Mouse (Mus musculus) forebrain, embryonic 11.5 days (tissue): Measurements from ENCODE around the gene Tfeb. TPM values are rescaled to one million over a fixed set of nuclear protein-coding genes. Genes with fewer than 3 reads are reported as not detected.

ENCODE experiments used
- ATAC-seq: fragments of 200-750 bp; cut with Nextera tagmentation; replicated peaks from 2 replicates; pipeline ENCODE4 v1.8.0; 2017; ENCODE audit warnings: moderate TSS enrichment; ENCODE audit not compliant: low FRiP score
- DNase-seq: peaks from one replicate; pipeline ENCODE4 v3.0.0-alpha.2; 2017; ENCODE audit warnings: low spot score
- H3K27ac ChIP-seq: fragments of 300-500 bp; sonication (generic); 2 replicates; pipeline ENCODE4 v1.5.1; 2014; ENCODE audit warnings: low read depth, low read length
- H3K27me3 ChIP-seq: fragments of 300-500 bp; sonication (generic); 2 replicates; pipeline ENCODE4 v1.6.1; 2014; ENCODE audit warnings: mild to moderate bottlenecking, low read length, mixed read lengths; ENCODE audit not compliant: control insufficient read depth, insufficient read depth
- H3K36me3 ChIP-seq: fragments of 300-500 bp; sonication (generic); 2 replicates; pipeline ENCODE4 v1.6.1; 2014; ENCODE audit warnings: mild to moderate bottlenecking, low read length, moderate library complexity, mixed read lengths; ENCODE audit not compliant: control insufficient read depth, insufficient read depth
- H3K4me1 ChIP-seq: fragments of 300-500 bp; sonication (generic); replicated peaks from 2 replicates; pipeline ENCODE4 v1.6.1; 2014; ENCODE audit warnings: low read length, mixed read lengths; ENCODE audit not compliant: control insufficient read depth, insufficient read depth
- H3K4me2 ChIP-seq: fragments of 300-500 bp; sonication (generic); 2 replicates; pipeline ENCODE4 v1.6.1; 2014; ENCODE audit warnings: low read depth, mild to moderate bottlenecking, low read length, moderate library complexity, mixed read lengths; ENCODE audit not compliant: severe bottlenecking
- H3K4me3 ChIP-seq: fragments of 300-500 bp; sonication (generic); 2 replicates; pipeline ENCODE4 v1.5.1; 2014; ENCODE audit warnings: low read depth, low read length
- H3K9ac ChIP-seq: fragments of 300-500 bp; sonication (generic); 2 replicates; pipeline ENCODE4 v1.6.1; 2014; ENCODE audit warnings: low read length
- H3K9me3 ChIP-seq: fragments of 300-500 bp; sonication (generic); 2 replicates; pipeline ENCODE4 v1.6.1; 2016; ENCODE audit warnings: low read length, mixed read lengths; ENCODE audit not compliant: control insufficient read depth
- WGBS: fragments of 180-500 bp; shearing (Covaris S2); extraction: QIAGEN DNeasy Blood & Tissue Kit; methylation state at CpG from one replicate; pipeline ENCODE4 v1.1.7; 2014; 5-methylcytosine and 5-hydroxymethylcytosine counted together
- polyA plus RNA-seq: library from polyadenylated mRNA; unstranded; fragments of >200 nt; fragmentation: Nextera tagmentation; extraction: Ambion mirVana; gene quantifications from 2 replicates; pipeline ENCODE4 v1.2.1, GENCODE M21; 2014

Tfeb gene
- polyA plus RNA-seq, 1 experiment from 2014 or later: 1.9 TPM

- no peaks in the 10 kb centered on the region for H3K36me3 ChIP-seq
- no peak for DNase-seq
- H3K9ac ChIP-seq: peak within 1 kb of the TSS; percentile 79
- peak within 1 kb of the TSS; percentile 66 for H3K4me3 ChIP-seq
- H3K27ac ChIP-seq: peak within 1 kb of the TSS; percentile 14; the same call in 1 of the 2 replicates
- H3K27me3 ChIP-seq: no peaks in the 10 kb centered on the region; the same call in 1 of the 2 replicates
- peak within 1 kb of the TSS; percentile 79 for H3K4me2 ChIP-seq
- no peaks in the 10 kb centered on the region for H3K9me3 ChIP-seq
- 2% methylated on average over 3 of the region's 3 CpGs for WGBS
- no peak for ATAC-seq
- peaks cover 6% of the 10 kb centered on the region; the same call in 1 of the 2 replicates for H3K4me1 ChIP-seq
Observed at GRCm38 (mm10) chr17:47694442-47694502, 42.6 kb upstream of the Tfeb start, which contains the start of gene Gm21981. TSS of gene Gm21981 (minus strand) at chr17:47694455.

DNA sequence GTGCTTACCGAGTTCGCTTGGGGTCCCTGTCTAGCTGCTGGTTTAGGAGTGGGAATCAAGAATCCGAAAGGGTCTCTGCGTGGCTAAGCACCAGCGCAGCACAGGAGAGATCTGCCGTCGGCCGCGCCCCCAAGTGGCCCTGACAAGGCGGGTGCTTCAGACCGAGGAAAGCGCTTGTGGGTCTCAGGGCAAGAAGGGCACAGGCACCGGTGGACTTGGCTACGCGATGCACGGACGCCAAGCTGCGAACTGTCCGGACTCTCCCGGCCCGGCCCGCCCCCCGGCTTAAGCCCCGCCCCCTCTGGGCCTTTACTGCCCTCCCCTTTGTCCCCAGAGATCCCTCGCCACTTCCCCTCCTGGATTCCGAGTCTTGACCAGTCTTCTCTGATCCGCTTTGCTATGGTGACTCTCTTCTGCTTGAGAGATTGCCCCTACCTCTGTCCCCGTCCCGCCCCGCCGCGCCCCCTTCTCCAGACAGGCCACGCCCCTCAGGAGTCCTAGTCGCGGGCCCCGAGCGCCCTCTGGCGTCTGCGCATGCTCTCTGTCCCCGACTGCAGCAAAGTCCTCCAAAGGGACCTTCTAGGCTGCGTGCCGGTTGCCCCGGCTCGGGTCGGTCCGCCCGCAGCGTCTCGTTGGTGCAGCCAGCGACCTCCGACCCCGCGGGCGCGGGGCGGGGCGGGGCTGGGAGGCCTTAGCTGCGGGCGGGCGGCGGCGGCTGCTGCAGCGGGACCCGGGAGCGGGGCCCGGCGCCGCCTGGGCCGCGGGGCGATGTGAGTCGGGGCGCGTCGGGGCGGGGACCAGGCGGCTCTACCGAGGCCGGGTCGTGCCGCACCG is 42.1 kb upstream of the Tfeb start, which contains the start of gene Prickle4:
Prickle4 (minus strand) TSS at position 234 of the 834 bp plus-strand sequence.
- Histone ChIP-seq H3K36me3 (no peaks in the 10 kb centered on the region), H3K27ac (peak within 1 kb of the TSS; percentile 14; the same call in 1 of the 2 replicates), H3K4me2 (peak within 1 kb of the TSS; percentile 79), H3K4me3 (peak within 1 kb of the TSS; percentile 66), H3K27me3 (no peaks in the 10 kb centered on the region; the same call in 1 of the 2 replicates), H3K9ac (peak within 1 kb of the TSS; percentile 79), H3K9me3 (no peaks in the 10 kb centered on the region), H3K4me1 (peaks cover 6% of the 10 kb centered on the region; the same call in 1 of the 2 replicates)
- DNase-seq (peak; percentile 99), ATAC-seq (peak; percentile 95)
- WGBS: under 1% methylated on average over 48 of the region's 82 CpGs

- H3K4me3 ChIP-seq: peak overlapping the region; percentile 66
- H3K27ac ChIP-seq: 0 out of 2 replicates have a peak overlapping the region, but pooled peaks have one; percentile 14
- H3K9me3 ChIP-seq: no peaks in the 10 kb centered on the region
- peak overlapping the region; percentile 79 for H3K9ac ChIP-seq
- 0% methylated on average over 15 of the region's 23 CpGs for WGBS
- no peak for DNase-seq
- no peaks in the 10 kb centered on the region for H3K36me3 ChIP-seq
- no peak; the same call in 1 of the 2 replicates for ATAC-seq
- peaks cover 6% of the 10 kb centered on the region; the same call in 1 of the 2 replicates for H3K4me1 ChIP-seq
- H3K27me3 ChIP-seq: no peaks in the 10 kb centered on the region; the same call in 1 of the 2 replicates
- peak overlapping the region; percentile 79 for H3K4me2 ChIP-seq
Observed at GRCm38 (mm10) chr17:47695337-47695710, 41.5 kb upstream of the Tfeb start.

- no peak overlapping the region for H3K4me3 ChIP-seq
- H3K9me3 ChIP-seq: no peaks in the 10 kb centered on the region
- H3K4me1 ChIP-seq: peaks cover 6% of the 10 kb centered on the region; the same call in 1 of the 2 replicates
- ATAC-seq (no peak), DNase-seq (no peak)
- no peaks in the 10 kb centered on the region for H3K27me3 ChIP-seq
- H3K9ac ChIP-seq: no peak overlapping the region
- no peaks in the 10 kb centered on the region; the same call in 1 of the 2 replicates for H3K36me3 ChIP-seq
- WGBS: 85% methylated on average over 10 of the region's 10 CpGs
- no peak overlapping the region for H3K27ac ChIP-seq
- no peak overlapping the region for H3K4me2 ChIP-seq
Observed at GRCm38 (mm10) chr17:47698156-47698555, 38.7 kb upstream of the Tfeb start.

GRCm38 (mm10) chr17:47699055-47699454 is 37.8 kb upstream of the Tfeb start:
- peaks cover 5% of the 10 kb centered on the region; the same call in 1 of the 2 replicates for H3K4me1 ChIP-seq
- 80% methylated on average over 2 of the region's 2 CpGs for WGBS
- H3K4me2 ChIP-seq: no peak overlapping the region
- no peak for ATAC-seq
- H3K27me3 ChIP-seq: no peaks in the 10 kb centered on the region; the same call in 1 of the 2 replicates
- no peak overlapping the region for H3K4me3 ChIP-seq
- H3K9me3 ChIP-seq: no peaks in the 10 kb centered on the region
- DNase-seq: no peak
- H3K27ac ChIP-seq: no peak overlapping the region
- H3K9ac ChIP-seq: no peak overlapping the region
- H3K36me3 ChIP-seq: no peaks in the 10 kb centered on the region; the same call in 1 of the 2 replicates

DNA sequence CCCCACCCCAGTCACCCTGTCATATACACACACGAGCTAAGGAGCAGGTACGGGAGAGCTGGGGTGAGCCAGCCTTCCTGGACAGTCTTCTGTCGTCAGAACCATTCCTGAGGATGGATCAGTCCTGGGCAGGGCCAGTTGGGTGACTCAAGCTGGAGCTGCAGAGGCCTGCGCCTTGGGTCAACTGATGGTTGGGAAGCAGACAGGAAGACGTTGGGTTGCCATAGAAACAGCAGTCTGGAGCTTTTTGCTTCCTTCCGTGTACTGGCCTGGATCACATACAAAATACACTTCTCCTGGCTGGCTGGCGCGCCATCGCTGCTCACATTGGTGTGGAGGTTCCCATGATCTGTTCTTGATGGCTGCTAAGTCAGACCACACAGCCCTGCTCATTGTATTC is 35.0 kb upstream of the Tfeb start:
- no peak overlapping the region for H3K4me3 ChIP-seq
- H3K9ac ChIP-seq: no peak overlapping the region
- H3K36me3 ChIP-seq: no peaks in the 10 kb centered on the region; the same call in 1 of the 2 replicates
- no peak overlapping the region for H3K4me2 ChIP-seq
- DNase-seq (no peak), ATAC-seq (no peak)
- 78% methylated on average over 9 of the region's 9 CpGs for WGBS
- no peaks in the 10 kb centered on the region for H3K9me3 ChIP-seq
- H3K27me3 ChIP-seq: no peaks in the 10 kb centered on the region; the same call in 1 of the 2 replicates
- H3K4me1 ChIP-seq: no peaks in the 10 kb centered on the region
- no peak overlapping the region for H3K27ac ChIP-seq

- H3K4me1 ChIP-seq: no peaks in the 10 kb centered on the region
- ATAC-seq: no peak
- no peak overlapping the region for H3K4me3 ChIP-seq
- H3K4me2 ChIP-seq: no peak overlapping the region
- H3K27me3 ChIP-seq: no peaks in the 10 kb centered on the region; the same call in 1 of the 2 replicates
- no peak for DNase-seq
- 43% methylated on average over 28 of the region's 28 CpGs for WGBS
- no peak overlapping the region for H3K9ac ChIP-seq
- H3K36me3 ChIP-seq: no peaks in the 10 kb centered on the region; the same call in 1 of the 2 replicates
- H3K27ac ChIP-seq: no peak overlapping the region
- no peaks in the 10 kb centered on the region for H3K9me3 ChIP-seq
Observed at GRCm38 (mm10) chr17:47702548-47703345, 34.1 kb upstream of the Tfeb start.

DNA sequence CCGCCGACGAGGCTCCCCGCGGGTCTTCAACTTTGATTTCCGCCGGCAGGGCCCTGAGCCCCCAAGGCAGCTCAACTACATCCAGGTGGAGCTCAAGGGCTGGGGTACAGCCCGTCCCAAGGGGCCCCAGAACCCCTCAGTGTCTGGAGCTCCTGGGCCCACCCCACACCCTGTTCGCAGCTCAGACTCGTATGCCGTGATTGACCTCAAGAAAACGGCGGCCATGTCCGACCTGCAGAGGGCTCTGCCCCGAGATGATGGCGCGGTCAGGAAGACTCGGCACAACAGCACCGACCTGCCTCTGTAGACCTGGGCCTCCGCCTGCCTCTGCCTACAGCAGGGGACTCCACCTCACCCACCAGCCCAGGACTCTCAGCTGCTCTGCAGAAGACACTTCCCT is 33.3 kb upstream of the Tfeb start:
- Histone ChIP-seq H3K4me1 (no peaks in the 10 kb centered on the region), H3K36me3 (no peaks in the 10 kb centered on the region; the same call in 1 of the 2 replicates), H3K27ac (no peak overlapping the region), H3K27me3 (no peaks in the 10 kb centered on the region; the same call in 1 of the 2 replicates), H3K9ac (no peak overlapping the region), H3K4me2 (no peak overlapping the region), H3K4me3 (no peak overlapping the region), H3K9me3 (no peaks in the 10 kb centered on the region)
- 31% methylated on average over 20 of the region's 20 CpGs for WGBS
- no peak for ATAC-seq
- DNase-seq: no peak
